Mouse (Mus musculus) ES-E14 (cell line): Measurements from ENCODE around the gene Irf5. TPM values are rescaled to one million over a fixed set of nuclear protein-coding genes. Genes with fewer than 3 reads are reported as not detected.
"Not testable (repeated sequence)": the region's sequence is repeated elsewhere in the genome, so short reads cannot be mapped to it uniquely, and the experiment has no call there.

Source experiments
- DNase-seq: peaks from one replicate; pipeline ENCODE4 v3.0.0-alpha.2; 2013; ENCODE audit warnings: low read depth, low spot score
- H3K27ac ChIP-seq: 2 replicates; pipeline ENCODE4 v1.5.1; 2012; ENCODE audit warnings: low read depth, mild to moderate bottlenecking, low read length, moderate library complexity, mixed read lengths; ENCODE audit not compliant: poor library complexity, insufficient read depth, severe bottlenecking
- H3K36me3 ChIP-seq: 2 replicates; pipeline ENCODE4 v1.6.1; 2012; ENCODE audit warnings: mild to moderate bottlenecking, low read length, moderate library complexity, mixed read lengths; ENCODE audit not compliant: control insufficient read depth, poor library complexity, insufficient read depth, severe bottlenecking
- H3K4me1 ChIP-seq, 2 experiments: fragments of 150-350 bp in 1 of 2; sonication (generic) in 1 of 2; 2 replicates each; pipeline ENCODE4 v1.6.1; 2012; ENCODE audit warnings: low read length in 2 of 2, mild to moderate bottlenecking in 1 of 2, mixed read lengths in 1 of 2; ENCODE audit not compliant: control insufficient read depth in 2 of 2, insufficient read depth in 2 of 2, poor library complexity in 1 of 2
- H3K4me3 ChIP-seq, 2 experiments: fragments of 150-350 bp in 1 of 2; sonication (generic) in 1 of 2; 2 replicates each; pipeline ENCODE4 v1.5.1; 2012; ENCODE audit warnings: low read length in 2 of 2, low read depth in 1 of 2, mild to moderate bottlenecking in 1 of 2, mixed read lengths in 1 of 2; ENCODE audit not compliant: insufficient read depth in 1 of 2, poor library complexity in 1 of 2, severe bottlenecking in 1 of 2
- H3K9ac ChIP-seq: 2 replicates; pipeline ENCODE4 v1.6.1; 2012; ENCODE audit warnings: low read depth, mild to moderate bottlenecking, low read length, mixed read lengths; ENCODE audit not compliant: poor library complexity, insufficient read depth, severe bottlenecking
- H3K9me3 ChIP-seq: fragments of 150-350 bp; sonication (generic); 2 replicates; pipeline ENCODE4 v1.6.1; 2012; ENCODE audit warnings: low read depth, mild to moderate bottlenecking, low read length; ENCODE audit not compliant: control insufficient read depth, insufficient read depth
- CHD2 ChIP-seq: IDR thresholded peaks from 2 replicates; pipeline ENCODE4 v1.6.1; 2014; ENCODE audit warnings: mild to moderate bottlenecking, low read depth, low read length, inconsistent platforms
- HCFC1 ChIP-seq: IDR thresholded peaks from 2 replicates; pipeline ENCODE4 v1.6.1; 2012; ENCODE audit warnings: low read length, inconsistent platforms, borderline replicate concordance; ENCODE audit not compliant: insufficient read depth
- MAFK ChIP-seq: IDR thresholded peaks from 2 replicates; pipeline ENCODE4 v1.6.1; 2014; ENCODE audit warnings: mild to moderate bottlenecking, low read depth, low read length, inconsistent platforms; ENCODE audit not compliant: insufficient read depth
- ZC3H11A ChIP-seq: IDR thresholded peaks from 2 replicates; pipeline ENCODE4 v1.6.1; 2012; ENCODE audit warnings: low read depth, mild to moderate bottlenecking, inconsistent platforms, low read length, borderline replicate concordance
- ZNF384 ChIP-seq: IDR thresholded peaks from 2 replicates; pipeline ENCODE4 v1.6.1; 2012; ENCODE audit warnings: low read depth, low read length, inconsistent platforms
- in situ Hi-C, 2 experiments: fragments of 600-800 bp; cut with MboI; formaldehyde crosslinking; loops; one replicate each; pipeline ENCODE4 v1.15.1; 2025; ENCODE audit warnings: low sequenced_read_pairs in 2 of 2, inconsistent platforms in 1 of 2; ENCODE audit not compliant: unreplicated experiment in 2 of 2
- total RNA-seq: library from RNA; depleted of rRNA; stranded (reverse); fragments of 300-350 nt; gene quantifications from 2 replicates; pipeline ENCODE4 v1.2.3, GENCODE M21; 2012; rRNA removed

The Irf5 gene
- total RNA-seq, 1 experiment, result 3.7 TPM

- Histone ChIP-seq H3K27ac (no peak overlapping the region), H3K4me1 (no peaks in the 10 kb centered on the region), H3K9me3 (no peaks in the 10 kb centered on the region), H3K9ac (no peak overlapping the region), H3K36me3 (peaks cover 18% of the 10 kb centered on the region), H3K4me3 (no peak overlapping the region)
- in situ Hi-C loops, result no loop called here
- no peak for DNase-seq
- TF ChIP-seq MAFK, result no peak
- no peak for TF ChIP-seq ZC3H11A
- TF ChIP-seq ZNF384, result no peak
- no peak for TF ChIP-seq CHD2
- TF ChIP-seq HCFC1, result no peak
These were observed 30.7 kb downstream of the Irf5 start for GRCm38 (mm10) chr6:29557112-29557511.

- H3K9me3 ChIP-seq, in situ Hi-C loops: not testable (repeated sequence)
- H3K36me3 ChIP-seq, result peaks cover 15% of the 10 kb centered on the region
These were observed 50.0 kb downstream of the Irf5 start for GRCm38 (mm10) chr6:29576388-29576787.

GRCm38 (mm10) chr6:29580770-29581169 lies 54.3 kb downstream of the Irf5 start:
- no peaks in the 10 kb centered on the region for H3K9me3 ChIP-seq
- no peak overlapping the region for H3K9ac ChIP-seq
- H3K36me3 ChIP-seq, result peaks cover 10% of the 10 kb centered on the region
- H3K4me1 ChIP-seq, result no peaks in the 10 kb centered on the region
- no peak for TF ChIP-seq HCFC1
- in situ Hi-C loops, result no loop called here
- no peak for DNase-seq
- no peak overlapping the region for H3K27ac ChIP-seq
- no peak overlapping the region for H3K4me3 ChIP-seq

More at GRCm38 (mm10) chr6:29576388-29576787, 50.0 kb downstream of the Irf5 start:
- H3K4me1 ChIP-seq, H3K27ac ChIP-seq, H3K9ac ChIP-seq, DNase-seq, H3K4me3 ChIP-seq: not testable (repeated sequence)

- Histone ChIP-seq H3K9me3 (no peaks in the 10 kb centered on the region), H3K4me3 (no peak overlapping the region), H3K36me3 (peaks cover 10% of the 10 kb centered on the region), H3K9ac (no peak overlapping the region), H3K4me1 (no peaks in the 10 kb centered on the region), H3K27ac (no peak overlapping the region)
- in situ Hi-C loops, result no loop called here
- TF ChIP-seq HCFC1 (no peak), ZNF384 (no peak), CHD2 (no peak), ZC3H11A (no peak), MAFK (no peak)
- no peak for DNase-seq
These were observed 54.8 kb downstream of the Irf5 start for GRCm38 (mm10) chr6:29581202-29581601.

Other genes with a start within 250 kb of the Irf5 start
- 0.42 and 0.58 TPM in 2 replicates for gene Fam71f2, start 247.0 kb upstream of the Irf5 start, total RNA-seq
- 0.21 and 0.80 TPM in 2 replicates for gene Fam71f1, start 207.5 kb upstream of the Irf5 start, total RNA-seq
- 321 and 408 TPM in 2 replicates for gene Calu, start 178.6 kb upstream of the Irf5 start, total RNA-seq
- 0.11 and 0.13 TPM in 2 replicates for gene Opn1sw, start 138.2 kb upstream of the Irf5 start, total RNA-seq
- gene Ccdc136, start 130.3 kb upstream of the Irf5 start, total RNA-seq, result 10.5 and 18.2 TPM in 2 replicates
- 64.9 and 86.4 TPM in 2 replicates for gene Flnc, start 93.4 kb upstream of the Irf5 start, total RNA-seq
- gene Atp6v1f, start 58.9 kb upstream of the Irf5 start, total RNA-seq, result 173 and 182 TPM in 2 replicates
- gene Atp6v1fnb, start 55.2 kb upstream of the Irf5 start, total RNA-seq, result 1.0 and 1.4 TPM in 2 replicates
- 3.3 and 6.0 TPM in 2 replicates for gene Kcp, start 18.7 kb upstream of the Irf5 start, total RNA-seq
- gene Tnpo3, start 83.3 kb downstream of the Irf5 start, total RNA-seq, result 89.7 and 91.1 TPM in 2 replicates
- gene Tspan33, start 167.6 kb downstream of the Irf5 start, total RNA-seq, result 5.7 and 7.9 TPM in 2 replicates
- gene Smo, start 208.9 kb downstream of the Irf5 start, total RNA-seq, result 25.7 and 27.3 TPM in 2 replicates
- 15.3 and 17.5 TPM in 2 replicates for gene Ahcyl2, start 241.4 kb downstream of the Irf5 start, total RNA-seq